Mouse (Mus musculus) heart, postnatal 25 days (tissue): ENCODE measurements around the gene Pou2f2. TPM values are rescaled to one million over a fixed set of nuclear protein-coding genes. Genes with fewer than 3 reads are reported as not detected.

Source experiments
- DNase-seq: peaks from one replicate; pipeline ENCODE4 v3.0.0; 2022; ENCODE audit warnings: low spot score
- intact Hi-C: fragments of 180-260 bp; cut with DNase I; formaldehyde crosslinking; loops from one replicate; pipeline ENCODE4 v1.15.1; 2025
- total RNA-seq, 2 experiments: library from RNA; stranded (reverse); gene quantifications; 2 replicates each; pipeline ENCODE4 v1.2.3; 2021

Pou2f2 gene
- total RNA-seq, 2 experiments from 2014 or later: 0.60 to 0.61 TPM

GRCm38 (mm10) chr7:25197384-25198018, 18.0 kb upstream of the Pou2f2 start:
- DNase-seq: no peak
- intact Hi-C loops: no loop called here

- no peak for DNase-seq
These were observed 16.6 kb upstream of the Pou2f2 start for GRCm38 (mm10) chr7:25196107-25196506.

GRCm38 (mm10) chr7:25195148-25195547, 15.6 kb upstream of the Pou2f2 start:
- intact Hi-C loops: no loop called here
- no peak for DNase-seq

More at GRCm38 (mm10) chr7:25196107-25196506, 16.6 kb upstream of the Pou2f2 start:
- intact Hi-C loops: no loop called here

- DNase-seq: no peak
- intact Hi-C loops: no loop called here
These were observed 12.6 kb upstream of the Pou2f2 start for GRCm38 (mm10) chr7:25192110-25192509.

GRCm38 (mm10) chr7:25190806-25191205, 11.3 kb upstream of the Pou2f2 start:
- intact Hi-C loops: no loop called here
- no peak for DNase-seq

- intact Hi-C loops: loop anchor here (1.0 to 2.0 kb wide), 3 partner anchors 56 to 157 kb away; no protein-coding TSS in a partner anchor
- DNase-seq: peak; percentile 54
These were observed 8.4 kb upstream of the Pou2f2 start for GRCm38 (mm10) chr7:25187662-25188650.

GRCm38 (mm10) chr7:25184091-25184490, 4.6 kb upstream of the Pou2f2 start:
- intact Hi-C loops: no loop called here

GRCm38 (mm10) chr7:25181814-25182213, 2.3 kb upstream of the Pou2f2 start:
- no peak for DNase-seq
- intact Hi-C loops: no loop called here

More at GRCm38 (mm10) chr7:25184091-25184490, 4.6 kb upstream of the Pou2f2 start:
- DNase-seq: no peak

GRCm38 (mm10) chr7:25181331-25181790, 1.8 kb upstream of the Pou2f2 start:
- intact Hi-C loops: no loop called here
- DNase-seq: no peak

- DNase-seq: no peak
- intact Hi-C loops: no loop called here
These were observed 986 bp upstream of the Pou2f2 start for GRCm38 (mm10) chr7:25180512-25180911.

GRCm38 (mm10) chr7:25178787-25179605, 530 bp downstream of the Pou2f2 start:
- intact Hi-C loops: no loop called here

GRCm38 (mm10) chr7:25178317-25178716, 1.2 kb downstream of the Pou2f2 start:
- no peak for DNase-seq
- intact Hi-C loops: no loop called here

More at GRCm38 (mm10) chr7:25178787-25179605, 530 bp downstream of the Pou2f2 start:
- DNase-seq: no peak

GRCm38 (mm10) chr7:25174343-25174742, 5.2 kb downstream of the Pou2f2 start:
- intact Hi-C loops: no loop called here

GRCm38 (mm10) chr7:25172669-25173068, 6.9 kb downstream of the Pou2f2 start:
- DNase-seq: no peak
- intact Hi-C loops: no loop called here

More at GRCm38 (mm10) chr7:25174343-25174742, 5.2 kb downstream of the Pou2f2 start:
- DNase-seq: no peak

- intact Hi-C loops: no loop called here
These were observed 8.9 kb downstream of the Pou2f2 start for GRCm38 (mm10) chr7:25170583-25170982.

GRCm38 (mm10) chr7:25166106-25166505, 13.4 kb downstream of the Pou2f2 start:
- no peak for DNase-seq
- intact Hi-C loops: no loop called here

More at GRCm38 (mm10) chr7:25170583-25170982, 8.9 kb downstream of the Pou2f2 start:
- DNase-seq: no peak

- intact Hi-C loops: no loop called here
- no peak for DNase-seq
These were observed 23.3 kb downstream of the Pou2f2 start for GRCm38 (mm10) chr7:25156158-25156648.

GRCm38 (mm10) chr7:25155469-25156157, 23.9 kb downstream of the Pou2f2 start:
- DNase-seq: no peak
- intact Hi-C loops: no loop called here

GRCm38 (mm10) chr7:25154648-25155047, 24.9 kb downstream of the Pou2f2 start:
- DNase-seq: no peak
- intact Hi-C loops: no loop called here
